Mouse (Mus musculus): ENCODE data around the gene Chn1. TPM values are rescaled to one million over a fixed set of nuclear protein-coding genes. Genes with fewer than 3 reads are reported as not detected.

Gene Chn1
- polyA plus RNA-seq, 1 experiment from 2014 or later = 118 TPM

- no peaks in the 10 kb centered on the region for H3K9me3 ChIP-seq (ENCODE audit: control insufficient read depth, low read length)
- H3K4me3 ChIP-seq (replicated peaks; ENCODE audit: low read length) = no peak overlapping the region
- H3K36me3 ChIP-seq (replicated peaks; ENCODE audit: control insufficient read depth, insufficient read depth) = no peaks in the 10 kb centered on the region
- no peak overlapping the region for H3K27ac ChIP-seq
- H3K27me3 ChIP-seq (ENCODE audit: control insufficient read depth, insufficient read depth, low read length) = no peaks in the 10 kb centered on the region
- no peak for DNase-seq (ENCODE audit: low spot score)
- 0 out of 2 replicates have a peak, but pooled peaks cover 8% of the 10 kb centered on the region for H3K4me1 ChIP-seq (replicated peaks; ENCODE audit: control insufficient read depth, insufficient read depth, low read length)
- no peak overlapping the region for H3K9ac ChIP-seq
- no peak overlapping the region for H3K4me2 ChIP-seq (replicated peaks)
- WGBS = 6% methylated on average over 7 of the region's 7 CpGs
- no peak for ATAC-seq (ENCODE audit: low FRiP score)
Observed at GRCm38 (mm10) chr2:73566162-73566561, 209.0 kb downstream of the Chn1 start.

- Histone ChIP-seq H3K27me3 (ENCODE audit: control insufficient read depth, insufficient read depth, low read length) (no peaks in the 10 kb centered on the region), H3K4me3 (replicated peaks; ENCODE audit: low read length) (no peak overlapping the region), H3K4me2 (replicated peaks) (no peak overlapping the region), H3K9me3 (ENCODE audit: control insufficient read depth, low read length) (no peaks in the 10 kb centered on the region), H3K9ac (no peak overlapping the region), H3K36me3 (replicated peaks; ENCODE audit: control insufficient read depth, insufficient read depth) (no peaks in the 10 kb centered on the region), H3K4me1 (replicated peaks; ENCODE audit: control insufficient read depth, insufficient read depth, low read length) (peaks cover 17% of the 10 kb centered on the region; the same call in 1 of the 2 replicates), H3K27ac (no peak overlapping the region)
- ATAC-seq (ENCODE audit: low FRiP score) = no peak
- no peak for DNase-seq (ENCODE audit: low spot score)
- WGBS = 78% methylated on average over 7 of the region's 7 CpGs
Observed at GRCm38 (mm10) chr2:73563690-73564089, 211.5 kb downstream of the Chn1 start.

- 94% methylated on average over 9 of the region's 9 CpGs for WGBS
- H3K4me2 ChIP-seq (replicated peaks) = no peak overlapping the region
- H3K27ac ChIP-seq = no peak overlapping the region
- H3K36me3 ChIP-seq (replicated peaks; ENCODE audit: control insufficient read depth, insufficient read depth) = no peaks in the 10 kb centered on the region
- H3K27me3 ChIP-seq (ENCODE audit: control insufficient read depth, insufficient read depth, low read length) = no peaks in the 10 kb centered on the region
- DNase-seq (ENCODE audit: low spot score) = no peak
- no peaks in the 10 kb centered on the region for H3K9me3 ChIP-seq (ENCODE audit: control insufficient read depth, low read length)
- H3K9ac ChIP-seq = no peak overlapping the region
- no peak for ATAC-seq (ENCODE audit: low FRiP score)
- H3K4me3 ChIP-seq (replicated peaks; ENCODE audit: low read length) = no peak overlapping the region
- peaks cover 17% of the 10 kb centered on the region; the same call in 1 of the 2 replicates for H3K4me1 ChIP-seq (replicated peaks; ENCODE audit: control insufficient read depth, insufficient read depth, low read length)
Observed at GRCm38 (mm10) chr2:73562656-73563055, 212.5 kb downstream of the Chn1 start.

GRCm38 (mm10) chr2:73561665-73562063 is 213.5 kb downstream of the Chn1 start:
- no peaks in the 10 kb centered on the region for H3K36me3 ChIP-seq (replicated peaks; ENCODE audit: control insufficient read depth, insufficient read depth)
- DNase-seq (ENCODE audit: low spot score) = peak; percentile 83
- peak overlapping the region; percentile 41 for H3K4me3 ChIP-seq (replicated peaks; ENCODE audit: low read length)
- peaks cover 17% of the 10 kb centered on the region; the same call in 1 of the 2 replicates for H3K4me1 ChIP-seq (replicated peaks; ENCODE audit: control insufficient read depth, insufficient read depth, low read length)
- peak; percentile 75; the same call in 1 of the 2 replicates for ATAC-seq (ENCODE audit: low FRiP score)
- no peaks in the 10 kb centered on the region for H3K27me3 ChIP-seq (ENCODE audit: control insufficient read depth, insufficient read depth, low read length)
- 3% methylated on average over 8 of the region's 8 CpGs for WGBS
- peak overlapping the region; percentile 71 for H3K4me2 ChIP-seq (replicated peaks)
- 0 out of 2 replicates have a peak overlapping the region, but pooled peaks have one; percentile 58 for H3K9ac ChIP-seq
- H3K27ac ChIP-seq = no peak overlapping the region
- H3K9me3 ChIP-seq (ENCODE audit: control insufficient read depth, low read length) = no peaks in the 10 kb centered on the region

GRCm38 (mm10) chr2:73560899-73561664 is 214.1 kb downstream of the Chn1 start:
- under 1% methylated on average over 20 of the region's 23 CpGs for WGBS

More at GRCm38 (mm10) chr2:73560899-73561664, 214.1 kb downstream of the Chn1 start:
- peak overlapping the region; percentile 58 for H3K9ac ChIP-seq
- no peaks in the 10 kb centered on the region for H3K27me3 ChIP-seq (ENCODE audit: control insufficient read depth, insufficient read depth, low read length)
- ATAC-seq (ENCODE audit: low FRiP score) (peak; percentile 69), DNase-seq (ENCODE audit: low spot score) (no peak)
- H3K9me3 ChIP-seq (ENCODE audit: control insufficient read depth, low read length) = no peaks in the 10 kb centered on the region
- peaks cover 12% of the 10 kb centered on the region; the same call in 1 of the 2 replicates for H3K4me1 ChIP-seq (replicated peaks; ENCODE audit: control insufficient read depth, insufficient read depth, low read length)
- H3K4me3 ChIP-seq (replicated peaks; ENCODE audit: low read length) = peak overlapping the region; percentile 41
- H3K4me2 ChIP-seq (replicated peaks) = peak overlapping the region; percentile 71
- no peak overlapping the region for H3K27ac ChIP-seq
- H3K36me3 ChIP-seq (replicated peaks; ENCODE audit: control insufficient read depth, insufficient read depth) = no peaks in the 10 kb centered on the region

Other genes with a start within 250 kb of the Chn1 start
- gene Wipf1, start 245.6 kb downstream of the Chn1 start, polyA plus RNA-seq (2014; fragmentation: Nextera tagmentation; extraction: Ambion mirVana) = 3.8 and 3.9 TPM in 2 replicates
- gene Chrna1, start 195.0 kb downstream of the Chn1 start, polyA plus RNA-seq (2014; fragmentation: Nextera tagmentation; extraction: Ambion mirVana) = 0.18 and 0.32 TPM in 2 replicates
- gene Atf2, start 117.3 kb upstream of the Chn1 start, polyA plus RNA-seq (2014; fragmentation: Nextera tagmentation; extraction: Ambion mirVana) = 109 and 112 TPM in 2 replicates
- gene Atp5g3, start 136.0 kb upstream of the Chn1 start, polyA plus RNA-seq (2014; fragmentation: Nextera tagmentation; extraction: Ambion mirVana) = 1,179 and 1,295 TPM in 2 replicates